Mouse (Mus musculus) small intestine, adult 2 months (tissue): Measurements from ENCODE around the gene Golga1.

ENCODE experiments used
- CTCF ChIP-seq: fragments of 200-500 bp; IDR thresholded peaks from 2 replicates; pipeline ENCODE4 v1.5.1; 2012; ENCODE audit warnings: low read depth, mild to moderate bottlenecking, control low read depth, inconsistent platforms, low read length, moderate library complexity, mixed read lengths; ENCODE audit not compliant: insufficient replicate concordance, insufficient read length; ENCODE audit errors: extremely low read depth
- POLR2A ChIP-seq: fragments of 200-500 bp; IDR thresholded peaks from 2 replicates; pipeline ENCODE4 v1.6.1; 2012; ENCODE audit warnings: low read depth, mild to moderate bottlenecking, control low read depth, inconsistent platforms, low read length, moderate library complexity

GRCm38 (mm10) chr2:39011264-39011663 is 54.1 kb downstream of the Golga1 start:
- TF ChIP-seq CTCF: no peak
- no peak for TF ChIP-seq POLR2A
